Mouse (Mus musculus): ENCODE results near the gene Tmem143.

GRCm38 (mm10) chr7:45876895-45877294 is 19.8 kb upstream of the Tmem143 start:
- TF ChIP-seq CTCF (IDR thresholded peaks at IDR 0.05; ENCODE audit: borderline replicate concordance, control insufficient read depth, extremely low read depth, insufficient read depth, low read length, poor library complexity) (no peak), POLR2A (IDR thresholded peaks at IDR 0.05; ENCODE audit: control insufficient read depth, extremely low read depth, insufficient read depth, low read length, poor library complexity) (no peak)

Measured in thymus, adult 2 months (tissue).